Mouse (Mus musculus): Measurements from ENCODE around the gene Syngap1.

DNA sequence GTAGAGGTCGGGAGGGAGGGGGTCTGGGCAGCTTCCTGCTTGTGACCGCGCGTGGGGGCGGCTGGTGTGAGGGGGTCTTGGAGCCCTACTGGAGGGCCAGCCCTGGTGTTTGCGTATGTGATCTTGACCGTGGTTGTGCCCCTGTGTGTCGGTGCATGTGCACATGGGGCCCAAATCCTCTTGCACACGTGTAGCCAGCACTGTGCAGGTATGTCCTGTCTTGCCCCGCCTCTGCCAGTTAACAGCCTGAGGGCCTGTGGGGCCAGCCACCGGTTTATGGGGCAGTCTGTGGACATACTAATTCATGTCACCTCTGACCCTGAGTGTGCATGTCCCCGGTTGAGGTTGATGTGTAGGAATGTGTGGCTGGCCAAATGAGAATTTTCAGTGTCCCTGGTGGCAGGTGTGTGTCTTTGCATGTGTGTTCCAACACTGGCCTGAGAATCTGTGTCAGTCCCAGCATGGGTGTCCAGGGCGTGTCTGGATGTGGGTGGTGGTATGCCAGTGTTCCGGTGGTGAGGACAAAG is 8.1 kb downstream of the Syngap1 start:
- TF ChIP-seq POLR2A (IDR thresholded peaks at IDR 0.05; ENCODE audit: insufficient read length, low read depth) = no peak
- TF ChIP-seq MYOG (IDR thresholded peaks at IDR 0.05; ENCODE audit: control insufficient read depth in 1 of 3, insufficient read depth in 1 of 3, insufficient read length in 2 of 3, low read depth in 2 of 3) = peak in 1 of 3 experiments; percentile 50
- no peak for TF ChIP-seq MAX (IDR thresholded peaks at IDR 0.05; ENCODE audit: low read depth)
- TF ChIP-seq E2F4 (IDR thresholded peaks at IDR 0.05; ENCODE audit: insufficient read depth) = no peak
- peak in 1 of 3 experiments; percentile 40 for TF ChIP-seq MYOD1 (IDR thresholded peaks at IDR 0.05; ENCODE audit: control insufficient read depth in 1 of 3, insufficient read length in 2 of 3, low read depth in 2 of 3)
- no peak for TF ChIP-seq REST (IDR thresholded peaks at IDR 0.05; ENCODE audit: insufficient read depth, insufficient read length)
- no peak for TF ChIP-seq TCF3 (IDR thresholded peaks at IDR 0.05; ENCODE audit: insufficient read length, low read depth)
- TF ChIP-seq USF1 (IDR thresholded peaks at IDR 0.05; ENCODE audit: low read depth) = no peak
- TF ChIP-seq CEBPB (IDR thresholded peaks at IDR 0.05; ENCODE audit: insufficient read depth, poor library complexity, severe bottlenecking) = no peak
- TF ChIP-seq SRF (IDR thresholded peaks at IDR 0.05; ENCODE audit: control insufficient read depth, insufficient read length, low read depth) = no peak
- no peak for TF ChIP-seq POLR2AphosphoS2 (IDR thresholded peaks at IDR 0.05; ENCODE audit: insufficient read length, low read depth)
- no peak for TF ChIP-seq TCF12 (IDR thresholded peaks at IDR 0.05; ENCODE audit: insufficient read depth, poor library complexity, severe bottlenecking)

Data from myocyte (in vitro differentiated cells).